Mouse (Mus musculus): ENCODE results near the gene Cd81. TPM values are rescaled to one million over a fixed set of nuclear protein-coding genes. Genes with fewer than 3 reads are reported as not detected.

The Cd81 gene
- total and polyA plus RNA-seq, 2 experiments from 2014 or later: 423 to 473 TPM

DNA sequence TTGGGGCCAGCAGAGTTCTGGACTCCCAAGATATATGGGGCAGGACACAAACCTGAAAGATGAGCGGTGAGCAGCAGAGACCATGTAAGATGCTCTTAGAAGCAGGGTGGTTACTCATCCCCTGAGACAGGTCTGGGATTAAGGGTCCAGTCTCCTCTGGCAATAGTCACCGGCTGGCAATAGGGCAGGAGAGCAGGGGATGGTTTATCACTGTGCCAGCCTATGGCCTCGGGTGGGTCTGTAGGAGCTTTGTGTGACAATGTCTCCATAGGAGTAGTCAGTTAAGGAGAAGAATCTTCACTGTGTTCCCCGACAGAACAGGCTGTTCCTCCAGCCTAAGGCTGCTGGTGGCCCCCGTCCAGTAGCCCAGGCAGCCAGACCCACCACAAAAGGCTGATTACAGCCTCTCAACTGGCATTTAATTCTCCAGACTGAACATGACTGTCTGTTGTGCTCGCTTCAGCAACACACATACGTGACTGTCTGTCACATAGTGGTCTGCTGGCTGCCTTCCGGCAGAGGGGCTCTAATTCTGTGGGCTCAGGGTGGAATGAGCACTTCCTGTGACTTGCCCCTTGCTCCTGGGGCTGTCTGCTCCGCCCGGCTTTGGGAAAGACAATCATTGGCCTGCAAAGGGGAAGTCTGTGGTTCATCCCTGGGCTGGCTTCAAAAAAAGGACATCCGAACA lies 3.1 kb downstream of the Cd81 start:
- peak overlapping the region; percentile 45; the same call in 1 of the 2 replicates for H3K27ac ChIP-seq (ENCODE audit: low read depth, low read length)

DNA sequence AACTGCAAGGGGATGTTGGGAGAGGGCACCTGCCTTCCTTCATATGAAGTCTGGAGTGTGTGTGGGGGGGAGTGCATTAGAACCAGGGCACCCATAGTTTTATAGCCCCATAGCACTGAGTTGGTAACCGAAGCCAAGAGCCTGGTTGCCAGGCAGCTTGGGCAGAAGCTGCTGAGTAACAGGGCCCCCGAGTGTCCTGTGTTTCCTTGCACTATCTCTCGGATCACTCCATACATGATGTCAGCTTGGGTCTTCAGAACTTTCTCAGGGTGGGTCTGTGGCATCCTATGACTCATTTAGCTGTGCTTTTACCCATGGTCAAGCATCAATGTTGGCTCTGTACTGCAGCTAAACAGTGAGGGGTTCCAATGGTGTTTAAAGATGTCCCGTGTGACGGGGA lies 4.5 kb downstream of the Cd81 start:
- H3K9ac ChIP-seq: no peak overlapping the region
- H3K27ac ChIP-seq (ENCODE audit: low read depth, low read length): no peak overlapping the region
- H3K27me3 ChIP-seq (ENCODE audit: insufficient read depth, low read length): no peaks in the 10 kb centered on the region
- H3K36me3 ChIP-seq (ENCODE audit: insufficient read depth): peaks cover 6% of the 10 kb centered on the region; the same call in 1 of the 2 replicates
- no peak for DNase-seq
- H3K4me3 ChIP-seq (ENCODE audit: low read depth, low read length): no peak overlapping the region
- ATAC-seq: no peak
- no peak overlapping the region for H3K4me2 ChIP-seq (ENCODE audit: low read depth)
- WGBS: 92% methylated on average over 5 of the region's 5 CpGs
- TF ChIP-seq CTCF (IDR thresholded peaks at IDR 0.05; ENCODE audit: low read depth): no peak
- no peaks in the 10 kb centered on the region for H3K9me3 ChIP-seq (ENCODE audit: low read length)
- peaks cover 32% of the 10 kb centered on the region for H3K4me1 ChIP-seq (ENCODE audit: insufficient read depth)

More for the DNA sequence above, 3.1 kb downstream of the Cd81 start:
- Histone ChIP-seq H3K27me3 (ENCODE audit: insufficient read depth, low read length) (no peaks in the 10 kb centered on the region), H3K36me3 (ENCODE audit: insufficient read depth) (no peaks in the 10 kb centered on the region), H3K4me3 (ENCODE audit: low read depth, low read length) (no peak overlapping the region), H3K9ac (0 out of 2 replicates have a peak overlapping the region, but pooled peaks have one; percentile 98), H3K4me1 (ENCODE audit: insufficient read depth) (peaks cover 32% of the 10 kb centered on the region), H3K9me3 (ENCODE audit: low read length) (no peaks in the 10 kb centered on the region), H3K4me2 (ENCODE audit: low read depth) (peak overlapping the region; percentile 87)
- ATAC-seq (peak; percentile 17), DNase-seq (peak; percentile 35)
- TF ChIP-seq CTCF (IDR thresholded peaks at IDR 0.05; ENCODE audit: low read depth): no peak
- 61% methylated on average over 11 of the region's 11 CpGs for WGBS

DNA sequence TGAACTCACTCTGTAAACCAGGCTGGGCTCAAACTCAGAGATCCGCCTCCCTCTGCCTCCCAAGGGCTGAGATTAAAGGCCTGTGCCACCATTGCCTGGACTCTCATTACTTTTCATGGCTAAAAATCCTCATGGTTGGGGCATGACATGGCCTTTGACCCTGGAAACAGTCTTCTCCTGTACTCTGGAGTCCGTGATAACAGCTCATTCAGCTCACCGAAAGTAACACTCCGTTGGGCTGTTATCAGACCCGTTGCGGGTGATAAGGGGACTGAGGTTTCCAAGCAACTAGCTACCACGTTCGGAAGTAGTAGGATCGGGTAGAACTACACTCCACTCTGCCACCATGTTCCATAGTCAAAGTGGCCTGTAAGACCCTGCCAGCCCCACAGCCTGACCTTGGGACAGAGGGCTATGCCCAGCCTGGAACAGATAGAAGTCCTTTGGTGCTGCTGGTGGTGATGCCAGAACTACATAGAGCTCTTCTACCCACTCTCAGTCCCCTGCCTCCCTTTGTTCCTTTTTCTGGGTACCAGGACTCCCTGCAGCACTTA lies 5.2 kb downstream of the Cd81 start:
- Histone ChIP-seq H3K9ac (no peak overlapping the region), H3K27ac (ENCODE audit: low read depth, low read length) (no peak overlapping the region), H3K4me3 (ENCODE audit: low read depth, low read length) (no peak overlapping the region), H3K27me3 (ENCODE audit: insufficient read depth, low read length) (no peaks in the 10 kb centered on the region), H3K4me1 (ENCODE audit: insufficient read depth) (peaks cover 32% of the 10 kb centered on the region), H3K36me3 (ENCODE audit: insufficient read depth) (peaks cover 13% of the 10 kb centered on the region), H3K4me2 (ENCODE audit: low read depth) (no peak overlapping the region), H3K9me3 (ENCODE audit: low read length) (no peaks in the 10 kb centered on the region)
- ATAC-seq (no peak), DNase-seq (no peak)
- 89% methylated on average over 9 of the region's 9 CpGs for WGBS
- TF ChIP-seq CTCF (IDR thresholded peaks at IDR 0.05; ENCODE audit: low read depth): no peak

DNA sequence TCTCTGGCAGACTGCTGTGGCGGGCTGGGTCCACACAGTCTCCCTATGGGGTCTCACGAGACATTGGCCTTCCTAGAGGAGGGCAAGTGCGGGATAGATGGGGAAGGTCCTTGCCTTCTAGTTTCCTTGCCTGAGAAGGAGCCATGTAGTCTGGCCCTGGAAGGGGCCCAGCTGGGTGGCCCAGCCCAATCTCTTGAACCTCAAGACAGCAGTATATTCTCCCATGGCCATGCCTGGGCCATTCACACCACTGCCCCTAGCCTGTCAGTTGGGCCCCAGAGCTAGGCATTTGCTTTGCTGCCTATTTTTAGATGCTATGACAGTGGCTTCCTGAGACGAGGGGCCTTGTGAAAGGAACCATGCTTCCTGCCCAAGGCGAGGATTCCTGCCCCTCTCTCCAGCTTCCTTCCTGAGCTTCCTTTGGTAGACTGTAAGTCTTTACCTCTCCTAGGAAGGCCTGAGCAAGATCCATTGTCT lies 5.7 kb downstream of the Cd81 start:
- 0 out of 2 replicates have a peak overlapping the region, but pooled peaks have one; percentile 29 for H3K27ac ChIP-seq (ENCODE audit: low read depth, low read length)
- no peak for ATAC-seq
- DNase-seq: no peak
- H3K27me3 ChIP-seq (ENCODE audit: insufficient read depth, low read length): no peaks in the 10 kb centered on the region
- H3K4me2 ChIP-seq (ENCODE audit: low read depth): no peak overlapping the region
- no peak overlapping the region for H3K4me3 ChIP-seq (ENCODE audit: low read depth, low read length)
- peaks cover 32% of the 10 kb centered on the region for H3K4me1 ChIP-seq (ENCODE audit: insufficient read depth)
- H3K36me3 ChIP-seq (ENCODE audit: insufficient read depth): peaks cover 18% of the 10 kb centered on the region
- no peaks in the 10 kb centered on the region for H3K9me3 ChIP-seq (ENCODE audit: low read length)
- no peak for TF ChIP-seq CTCF (IDR thresholded peaks at IDR 0.05; ENCODE audit: low read depth)
- no peak overlapping the region for H3K9ac ChIP-seq
- 79% methylated on average over 5 of the region's 5 CpGs for WGBS

DNA sequence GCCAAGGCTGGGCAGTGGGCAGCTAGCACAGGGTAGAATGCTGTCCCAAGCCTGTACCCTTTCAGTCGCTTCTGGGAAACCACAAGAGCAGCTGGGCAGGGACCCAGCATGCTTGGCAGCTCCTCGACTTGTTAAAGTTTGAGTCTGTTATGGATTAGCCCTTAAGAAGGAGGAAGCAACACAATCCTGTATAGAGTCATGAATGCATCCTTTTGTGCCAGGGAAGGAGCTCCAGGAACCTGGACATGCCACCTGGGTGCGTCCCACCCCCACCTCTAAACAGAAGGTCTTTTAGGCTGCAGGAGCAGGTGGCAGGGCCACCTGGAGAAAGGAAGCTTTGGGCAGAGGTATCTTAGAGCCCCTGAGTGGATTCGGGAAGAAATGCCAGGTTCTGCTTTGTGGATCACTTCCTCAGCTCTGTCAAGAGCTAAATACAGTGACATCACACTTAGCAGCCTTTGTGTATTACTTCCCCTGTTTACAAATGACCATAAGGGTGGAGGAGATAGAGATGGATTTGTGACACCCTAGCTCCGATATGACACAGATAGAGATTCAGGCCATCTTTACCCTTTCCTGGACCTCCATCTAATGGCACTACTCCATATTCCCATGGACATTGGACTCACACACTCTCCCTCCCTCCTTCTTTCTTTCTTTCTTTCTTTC lies 6.8 kb downstream of the Cd81 start:
- Histone ChIP-seq H3K27ac (ENCODE audit: low read depth, low read length) (0 out of 2 replicates have a peak overlapping the region, but pooled peaks have one; percentile 29), H3K36me3 (ENCODE audit: insufficient read depth) (peaks cover 29% of the 10 kb centered on the region), H3K4me2 (ENCODE audit: low read depth) (no peak overlapping the region), H3K9me3 (ENCODE audit: low read length) (no peaks in the 10 kb centered on the region), H3K27me3 (ENCODE audit: insufficient read depth, low read length) (no peaks in the 10 kb centered on the region), H3K9ac (no peak overlapping the region), H3K4me3 (ENCODE audit: low read depth, low read length) (no peak overlapping the region), H3K4me1 (ENCODE audit: insufficient read depth) (peaks cover 26% of the 10 kb centered on the region)
- ATAC-seq: peak; percentile 50
- 59% methylated on average over 5 of the region's 5 CpGs for WGBS
- peak; percentile 50 for DNase-seq
- TF ChIP-seq CTCF (IDR thresholded peaks at IDR 0.05; ENCODE audit: low read depth): no peak

DNA sequence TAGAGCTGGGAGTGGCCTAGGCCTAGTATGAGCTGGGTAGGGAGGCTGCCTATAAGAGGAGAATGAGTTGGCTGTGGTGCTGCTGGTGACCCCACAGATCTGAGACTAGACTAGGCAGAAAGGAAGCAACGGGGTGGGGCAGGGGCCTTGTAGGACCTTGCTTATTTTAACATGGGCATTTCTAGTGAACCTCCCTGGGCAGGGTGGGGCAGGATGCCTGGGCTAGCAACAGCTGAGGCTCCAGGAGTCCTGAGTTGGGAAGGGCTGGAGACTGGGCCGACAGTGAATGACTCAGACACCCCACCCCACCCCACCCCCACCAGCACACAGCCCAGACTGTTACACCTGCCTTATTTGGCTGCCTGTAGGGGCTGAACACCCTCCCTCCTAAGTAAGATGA lies 10.2 kb downstream of the Cd81 start:
- H3K27me3 ChIP-seq (ENCODE audit: insufficient read depth, low read length): no peaks in the 10 kb centered on the region
- H3K9ac ChIP-seq: no peak overlapping the region
- H3K9me3 ChIP-seq (ENCODE audit: low read length): no peaks in the 10 kb centered on the region
- H3K4me2 ChIP-seq (ENCODE audit: low read depth): no peak overlapping the region
- ATAC-seq: no peak
- H3K36me3 ChIP-seq (ENCODE audit: insufficient read depth): peaks cover 61% of the 10 kb centered on the region
- 89% methylated on average over 2 of the region's 2 CpGs for WGBS
- no peak overlapping the region for H3K4me3 ChIP-seq (ENCODE audit: low read depth, low read length)
- DNase-seq: no peak
- TF ChIP-seq CTCF (IDR thresholded peaks at IDR 0.05; ENCODE audit: low read depth): no peak
- H3K4me1 ChIP-seq (ENCODE audit: insufficient read depth): 0 out of 2 replicates have a peak, but pooled peaks cover 7% of the 10 kb centered on the region
- H3K27ac ChIP-seq (ENCODE audit: low read depth, low read length): no peak overlapping the region

DNA sequence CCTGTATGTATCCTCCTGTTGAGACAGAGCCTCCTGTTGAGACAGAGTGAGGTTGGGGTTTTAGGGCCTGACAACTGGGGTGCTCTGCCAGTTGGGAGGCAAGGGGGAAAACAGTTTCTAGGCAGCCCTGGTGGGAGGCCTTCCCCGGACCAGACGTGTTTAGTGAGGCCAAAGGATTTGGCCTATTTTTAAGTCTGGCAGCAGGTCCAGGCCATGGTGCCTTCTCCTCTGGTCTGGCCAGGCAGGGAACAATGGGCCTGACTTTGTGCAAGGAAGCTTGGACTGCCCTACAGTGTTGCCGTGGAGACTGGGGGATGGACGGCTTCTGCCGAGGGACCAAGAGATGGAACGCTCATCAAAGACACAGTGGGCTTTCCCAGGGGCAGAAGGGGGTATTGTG lies 11.7 kb downstream of the Cd81 start:
- 48% methylated on average over 6 of the region's 6 CpGs for WGBS
- H3K36me3 ChIP-seq (ENCODE audit: insufficient read depth): peaks cover 64% of the 10 kb centered on the region
- H3K4me3 ChIP-seq (ENCODE audit: low read depth, low read length): no peak overlapping the region
- H3K9me3 ChIP-seq (ENCODE audit: low read length): no peaks in the 10 kb centered on the region
- H3K4me1 ChIP-seq (ENCODE audit: insufficient read depth): 0 out of 2 replicates have a peak, but pooled peaks cover 2% of the 10 kb centered on the region
- no peak overlapping the region for H3K4me2 ChIP-seq (ENCODE audit: low read depth)
- no peak overlapping the region for H3K27ac ChIP-seq (ENCODE audit: low read depth, low read length)
- DNase-seq (peak; percentile 30), ATAC-seq (no peak)
- no peak overlapping the region for H3K9ac ChIP-seq
- TF ChIP-seq CTCF (IDR thresholded peaks at IDR 0.05; ENCODE audit: low read depth): no peak
- H3K27me3 ChIP-seq (ENCODE audit: insufficient read depth, low read length): no peaks in the 10 kb centered on the region

Measured in forebrain, postnatal 0 days (tissue).